Mouse (Mus musculus): ENCODE measurements around the gene Galnt7.

DNA sequence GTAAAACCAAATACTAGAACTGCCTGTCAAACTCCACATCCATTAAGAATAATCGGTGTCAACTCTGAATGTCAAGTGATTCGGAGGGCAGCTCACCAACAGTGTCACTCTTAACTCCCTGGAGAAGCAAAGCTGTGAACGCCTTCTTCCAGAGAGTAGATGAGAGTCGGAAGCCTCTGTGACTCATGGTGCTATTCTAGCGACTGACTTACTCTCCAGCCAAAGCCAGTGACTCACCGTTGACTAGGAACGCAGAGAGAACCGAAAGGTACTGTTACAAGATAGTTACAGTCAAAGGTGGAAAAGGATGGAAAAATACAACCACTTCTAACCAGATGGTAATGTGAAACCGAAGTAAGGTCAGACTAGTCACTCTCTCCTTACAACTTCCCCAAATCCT, 63.7 kb downstream of the Galnt7 start:
- no peak for TF ChIP-seq POLR2A (IDR thresholded peaks at IDR 0.05; ENCODE audit: borderline replicate concordance, control insufficient read depth, low read depth, low read length)
- no peak for TF ChIP-seq CTCF (IDR thresholded peaks at IDR 0.05; ENCODE audit: control insufficient read depth, insufficient read depth, low read length)
